16 mouse cellular contexts compared by ENCODE assay signal in genomic region chrX:10820313-10820920, GRCm38 (mm10).
DNase-seq lines count a peak whose midpoint lies in the region; ATAC-seq and TF ChIP-seq lines count a peak whose summit lies in the region.
"Had no signal": no experiment of that assay in that cellular context is flagged by ENCODE, and none has a peak within 500 bp of the region (broad histone marks: within the 10 kb centered on the region; RNA-seq: fewer than 3 reads in every experiment).

No protein-coding gene starts in this region.

- intact Hi-C loops in heart, postnatal 25 days (cut with DNase I), result no loop called here

- no peak overlapping the region for H3K4me2 ChIP-seq in heart, embryonic 15.5 days
- H3K4me2 ChIP-seq in hindbrain, postnatal 0 days (ENCODE audit: low read depth, low read length), result no peak overlapping the region
- no peak overlapping the region for H3K4me2 ChIP-seq in forebrain, postnatal 0 days (ENCODE audit: low read depth)
- H3K4me2 ChIP-seq: forebrain, embryonic 12.5 days; liver, embryonic 12.5 days; neural tube, embryonic 12.5 days had no signal

- H3K4me1 ChIP-seq in heart, embryonic 15.5 days (replicated peaks), result peaks cover 5% of the 10 kb centered on the region
- H3K4me1 ChIP-seq in hindbrain, postnatal 0 days (ENCODE audit: insufficient read depth, low read length), result no peaks in the 10 kb centered on the region
- no peaks in the 10 kb centered on the region for H3K4me1 ChIP-seq in forebrain, postnatal 0 days (ENCODE audit: insufficient read depth)
- H3K4me1 ChIP-seq: forebrain, embryonic 12.5 days; liver, embryonic 12.5 days; neural tube, embryonic 12.5 days had no signal

- H3K9ac ChIP-seq in heart, embryonic 15.5 days, result no peak overlapping the region
- H3K9ac ChIP-seq in hindbrain, postnatal 0 days (replicated peaks; ENCODE audit: low read length), result no peak overlapping the region
- no peak overlapping the region for H3K9ac ChIP-seq in forebrain, postnatal 0 days
- H3K9ac ChIP-seq: forebrain, embryonic 12.5 days; liver, embryonic 12.5 days; neural tube, embryonic 12.5 days had no signal

- TF ChIP-seq CTCF in hindbrain, postnatal 0 days (IDR thresholded peaks at IDR 0.05; ENCODE audit: low read depth), result no peak
- no peak for TF ChIP-seq CTCF in forebrain, postnatal 0 days (IDR thresholded peaks at IDR 0.05; ENCODE audit: low read depth)

- no peaks in the 10 kb centered on the region for H3K27me3 ChIP-seq in heart, embryonic 15.5 days
- no peaks in the 10 kb centered on the region for H3K27me3 ChIP-seq in hindbrain, postnatal 0 days (ENCODE audit: insufficient read depth, low read length)
- H3K27me3 ChIP-seq in forebrain, postnatal 0 days (ENCODE audit: insufficient read depth, low read length), result no peaks in the 10 kb centered on the region
- H3K27me3 ChIP-seq: liver, embryonic 12.5 days; neural tube, embryonic 12.5 days had no signal

- no peaks in the 10 kb centered on the region for H3K9me3 ChIP-seq in heart, embryonic 15.5 days (replicated peaks)
- H3K9me3 ChIP-seq in hindbrain, postnatal 0 days (ENCODE audit: low read length), result no peaks in the 10 kb centered on the region
- no peaks in the 10 kb centered on the region for H3K9me3 ChIP-seq in forebrain, postnatal 0 days (ENCODE audit: low read length)
- H3K9me3 ChIP-seq: forebrain, embryonic 12.5 days; liver, embryonic 12.5 days; neural tube, embryonic 12.5 days had no signal

- 46% methylated on average over 7 of the region's 7 CpGs for WGBS in heart, embryonic 15.5 days
- WGBS in hindbrain, postnatal 0 days, result 67% methylated on average over 7 of the region's 7 CpGs
- 52% methylated on average over 7 of the region's 7 CpGs for WGBS in forebrain, postnatal 0 days

- peak; percentile 94 for DNase-seq in heart, adult 11 months
- no peak for DNase-seq in heart, postnatal 25 days (ENCODE audit: low spot score)
- DNase-seq in right cerebral cortex, adult 2 months (ENCODE audit: low spot score in 2 of 2), result peak; percentile 4
- DNase-seq in right cerebral cortex, postnatal 25 days, result no peak
- DNase-seq in skeletal muscle tissue, adult 2 months (ENCODE audit: low read depth, low spot score), result peak; percentile 0
- DNase-seq in hindbrain, postnatal 0 days (ENCODE audit: low spot score), result no peak
- no peak for DNase-seq in forebrain, postnatal 0 days
- DNase-seq: adrenal gland, postnatal 14 days; cerebellum, adult 11 months; kidney, adult 8-10 months; thymus, adult 18-20 months had no signal

- no peak overlapping the region for H3K4me3 ChIP-seq in heart, embryonic 15.5 days
- H3K4me3 ChIP-seq in hindbrain, postnatal 0 days (ENCODE audit: low read length), result no peak overlapping the region
- H3K4me3 ChIP-seq in forebrain, postnatal 0 days (ENCODE audit: low read depth, low read length), result no peak overlapping the region
- H3K4me3 ChIP-seq: forebrain, embryonic 12.5 days; liver, embryonic 12.5 days; neural tube, embryonic 12.5 days had no signal

- no peaks in the 10 kb centered on the region for H3K36me3 ChIP-seq in heart, embryonic 15.5 days
- no peaks in the 10 kb centered on the region for H3K36me3 ChIP-seq in hindbrain, postnatal 0 days (ENCODE audit: insufficient read depth, low read length)
- H3K36me3 ChIP-seq in forebrain, postnatal 0 days (ENCODE audit: insufficient read depth), result no peaks in the 10 kb centered on the region
- H3K36me3 ChIP-seq: forebrain, embryonic 12.5 days; liver, embryonic 12.5 days; neural tube, embryonic 12.5 days had no signal

- H3K27ac ChIP-seq in heart, embryonic 15.5 days, result peak overlapping the region; percentile 79
- H3K27ac ChIP-seq in hindbrain, postnatal 0 days, result no peak overlapping the region
- no peak overlapping the region for H3K27ac ChIP-seq in forebrain, postnatal 0 days (ENCODE audit: low read depth, low read length)
- H3K27ac ChIP-seq: forebrain, embryonic 12.5 days; liver, embryonic 12.5 days; neural tube, embryonic 12.5 days had no signal

- no peak for ATAC-seq in heart, embryonic 15.5 days (replicated peaks; ENCODE audit: insufficient number of reproducible peaks, insufficient read depth, low FRiP score, low read depth)
- ATAC-seq in hindbrain, postnatal 0 days, result no peak
- no peak for ATAC-seq in forebrain, postnatal 0 days
- ATAC-seq: hindbrain, embryonic 16.5 days; liver, embryonic 12.5 days had no signal

Comparison
In these comparisons a context has a peak if more than half of its experiments do, and no peak if none do; other contexts are left out.
1. DNase-seq: peak in heart, adult 11 months (single experiment), right cerebral cortex, adult 2 months (2 of 2) and skeletal muscle tissue, adult 2 months (single experiment); none in heart, postnatal 25 days (single experiment), right cerebral cortex, postnatal 25 days (single experiment), hindbrain, postnatal 0 days (single experiment) and forebrain, postnatal 0 days (single experiment).